Mouse (Mus musculus) brain, embryonic 14.5 days (tissue): ENCODE measurements around the gene Fam161a. TPM values are rescaled to one million over a fixed set of nuclear protein-coding genes. Genes with fewer than 3 reads are reported as not detected.

ENCODE experiments used
- DNase-seq: peaks from one replicate; pipeline ENCODE4 v3.0.0-alpha.2; 2011; ENCODE audit warnings: low read depth
- CTCF ChIP-seq: fragments of 200-500 bp; IDR thresholded peaks from 2 replicates; pipeline ENCODE4 v1.5.1; 2012; ENCODE audit warnings: inconsistent platforms, mild to moderate bottlenecking, moderate library complexity, borderline replicate concordance; ENCODE audit not compliant: insufficient read depth, insufficient read length; ENCODE audit errors: extremely low read depth
- POLR2A ChIP-seq: fragments of 200-500 bp; IDR thresholded peaks from 2 replicates; pipeline ENCODE4 v1.6.1; 2012; ENCODE audit warnings: mild to moderate bottlenecking, inconsistent platforms, borderline replicate concordance; ENCODE audit not compliant: poor library complexity, insufficient read depth, insufficient read length, severe bottlenecking; ENCODE audit errors: extremely low read depth
- polyA plus RNA-seq: library from polyadenylated mRNA; depleted of rRNA; stranded (reverse); fragments of >200 nt; gene quantifications from 2 replicates; pipeline ENCODE4 v1.2.3, GENCODE M21; 2012

Fam161a gene
- polyA plus RNA-seq, 1 experiment, result 4.3 TPM

DNA sequence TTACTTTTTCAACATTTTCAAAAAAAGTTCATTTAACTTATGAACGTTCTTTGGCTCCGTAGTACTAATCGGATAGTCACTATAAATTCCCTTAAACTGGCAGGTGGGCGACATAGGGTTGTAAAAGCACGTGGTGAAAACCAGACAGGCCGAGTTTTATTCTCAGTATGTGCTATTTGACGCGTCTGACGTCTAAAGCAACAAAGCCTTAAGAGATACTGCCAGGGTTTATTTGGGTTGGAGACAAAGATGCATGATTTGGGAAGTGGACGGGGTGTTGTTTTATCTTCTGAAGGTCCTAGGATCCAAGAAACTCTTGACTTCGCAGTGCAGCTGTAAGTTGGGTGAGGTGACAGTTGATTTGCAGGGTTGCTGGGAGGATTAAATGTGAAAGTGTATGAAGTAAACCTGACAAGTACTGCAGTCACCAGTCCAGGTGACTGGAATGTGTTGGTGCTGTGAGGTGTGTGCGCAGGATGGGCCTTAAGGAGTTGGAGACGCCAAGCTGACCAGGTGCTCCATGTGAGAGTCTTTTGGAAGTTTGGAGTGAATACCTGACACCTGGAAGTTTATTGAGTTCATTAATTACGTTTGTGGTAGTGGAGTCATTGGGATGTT lies 16.0 kb upstream of the Fam161a start:
- TF ChIP-seq POLR2A (no peak), CTCF (no peak)
- no peak for DNase-seq

DNA sequence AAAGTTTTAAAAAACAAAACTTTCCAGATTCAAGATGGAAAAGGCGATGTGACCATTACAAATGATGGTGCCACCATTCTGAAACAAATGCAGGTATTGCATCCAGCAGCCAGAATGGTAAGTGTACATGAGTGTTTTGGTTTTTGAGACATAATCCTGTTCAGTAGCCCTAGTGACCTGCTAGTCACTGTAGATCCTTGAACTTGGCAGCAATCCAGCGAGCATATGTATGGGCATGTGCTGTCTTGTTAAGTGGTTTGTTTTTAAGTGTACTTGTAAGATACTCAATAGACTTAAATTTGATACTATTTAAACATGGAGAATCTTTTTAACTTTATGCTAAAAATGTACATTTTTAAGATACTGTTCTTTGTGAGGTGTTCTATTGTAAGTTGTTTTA lies 13.1 kb upstream of the Fam161a start:
- DNase-seq, result peak; percentile 37
- TF ChIP-seq POLR2A (no peak), CTCF (no peak)

DNA sequence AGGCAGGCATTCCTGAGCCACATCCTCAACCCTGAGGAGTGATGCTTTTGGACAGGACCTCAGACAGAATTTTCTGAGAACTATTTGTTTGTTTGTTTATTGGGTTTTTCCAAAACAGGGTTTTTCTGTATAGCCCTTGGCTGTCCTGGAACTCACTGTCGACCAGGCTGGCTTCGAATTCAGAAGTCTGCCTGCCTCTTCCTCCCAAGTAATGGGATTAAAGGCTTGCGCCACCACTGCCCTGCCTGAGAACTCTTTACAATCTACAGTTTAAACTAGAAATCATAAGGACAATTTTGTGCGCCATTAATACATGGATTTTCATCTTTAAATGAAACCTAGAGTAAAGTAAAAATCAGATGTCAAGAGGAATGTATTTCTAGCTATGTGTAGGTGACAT lies 11.9 kb upstream of the Fam161a start:
- TF ChIP-seq CTCF (no peak), POLR2A (no peak)
- no peak for DNase-seq

DNA sequence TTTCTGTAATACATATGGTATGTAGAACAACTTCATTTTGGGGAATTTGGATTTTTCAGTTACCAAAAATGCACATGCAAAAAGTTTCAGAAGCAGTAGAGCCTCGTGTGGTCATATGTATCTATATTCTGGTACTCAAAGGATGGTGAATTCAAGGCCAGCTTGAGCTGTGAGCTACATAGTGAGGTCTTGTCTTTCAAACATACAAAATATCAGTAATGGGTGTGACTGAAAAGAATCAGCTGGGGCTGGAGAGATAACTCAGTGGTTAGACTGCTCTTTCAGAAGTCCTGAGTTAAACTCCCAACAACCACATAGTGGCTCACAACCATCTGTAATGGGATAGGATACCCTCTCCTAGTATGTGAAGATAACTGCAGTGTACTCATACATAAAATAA lies 9.0 kb upstream of the Fam161a start:
- TF ChIP-seq CTCF (no peak), POLR2A (no peak)
- DNase-seq, result no peak

DNA sequence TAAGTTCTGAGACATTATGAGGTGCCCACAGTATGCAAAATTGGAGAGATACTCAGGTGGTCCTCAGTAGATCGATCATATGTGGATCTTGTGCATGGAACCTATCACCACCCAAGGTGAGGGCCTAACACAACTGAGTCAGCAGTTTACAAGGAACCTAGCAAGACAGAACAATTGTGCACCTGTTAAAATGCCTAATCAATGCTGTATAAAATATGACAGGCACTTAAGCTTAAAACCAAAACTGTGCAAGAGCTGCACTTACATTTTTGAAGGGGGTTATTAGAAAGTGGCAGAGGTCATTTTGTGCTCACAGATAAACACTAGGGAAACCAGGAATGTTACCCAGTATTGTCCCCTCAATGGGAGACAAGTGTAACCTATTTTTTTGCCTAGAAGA lies 2.1 kb upstream of the Fam161a start:
- DNase-seq, result no peak
- TF ChIP-seq POLR2A (no peak), CTCF (no peak)

DNA sequence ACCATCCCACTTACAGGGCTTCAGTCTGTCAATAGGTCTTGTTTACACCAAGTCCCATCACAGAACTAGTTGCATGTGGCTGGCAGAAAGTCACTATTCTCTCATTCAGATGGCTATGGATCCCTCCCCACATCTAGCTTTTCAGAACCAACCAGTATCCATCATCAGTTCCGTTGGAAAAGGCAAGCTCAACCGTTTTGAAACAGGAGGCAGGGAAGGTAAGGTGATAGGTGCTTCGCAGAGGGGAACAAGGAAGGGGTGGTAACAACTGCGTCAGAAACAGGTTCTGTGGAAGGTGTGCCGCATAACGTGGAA lies 208 bp upstream of the Fam161a start:
- no peak for DNase-seq
- TF ChIP-seq CTCF, result no peak
- TF ChIP-seq POLR2A, result no peak

DNA sequence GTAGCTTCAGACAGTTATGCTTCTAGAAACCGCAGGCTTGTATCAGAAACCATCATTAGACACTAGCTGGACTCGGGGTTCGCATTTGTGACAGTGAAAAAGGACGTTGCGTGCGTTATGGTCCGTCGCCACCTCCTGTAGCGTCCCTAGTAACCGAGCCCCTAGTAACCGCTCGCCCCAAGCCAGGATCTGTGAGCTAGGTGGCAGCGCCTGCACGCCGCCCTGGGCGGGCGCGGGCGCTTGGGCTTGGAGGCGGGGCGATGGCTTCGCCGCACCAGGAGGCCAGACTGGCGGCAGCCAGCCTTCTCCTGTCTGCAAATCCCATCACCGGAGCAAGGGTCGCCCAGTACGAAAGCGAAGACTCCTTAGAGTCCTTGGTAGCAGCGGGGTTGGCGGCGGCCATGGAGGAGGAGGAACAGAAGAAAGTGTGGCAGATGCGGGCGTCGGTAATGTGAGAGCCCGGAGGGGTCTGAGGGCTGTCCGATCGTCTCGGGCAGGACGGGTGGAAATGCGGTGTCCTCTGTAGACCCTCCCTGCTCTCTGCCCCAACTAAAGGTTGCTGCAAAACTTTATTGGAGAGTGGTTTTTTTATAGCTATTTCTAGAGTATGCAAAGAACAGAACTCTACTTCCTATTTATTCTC lies 971 bp downstream of the Fam161a start:
- peak; percentile 96 for DNase-seq
- TF ChIP-seq CTCF, result no peak
- TF ChIP-seq POLR2A, result peak; percentile 53; the same call in 1 of the 2 replicates

DNA sequence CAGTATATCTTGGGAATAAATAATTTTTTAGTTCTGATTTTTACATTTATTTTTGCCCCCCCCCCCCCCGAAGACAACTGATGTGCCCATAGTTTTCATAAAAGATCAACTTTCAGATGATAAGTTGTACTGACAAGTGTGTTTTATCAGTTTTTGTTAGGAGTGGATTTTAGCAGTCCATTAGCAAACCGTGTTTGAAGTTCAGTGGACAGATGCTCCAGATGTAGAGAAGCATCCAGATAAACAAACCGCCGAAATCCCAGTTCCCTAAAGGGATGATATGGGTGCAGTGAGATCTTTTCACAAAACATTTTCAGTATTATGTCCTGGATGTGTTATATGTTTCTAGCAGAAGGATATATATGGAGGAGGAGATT lies 1.5 kb downstream of the Fam161a start:
- TF ChIP-seq POLR2A (no peak), CTCF (no peak)
- no peak for DNase-seq

DNA sequence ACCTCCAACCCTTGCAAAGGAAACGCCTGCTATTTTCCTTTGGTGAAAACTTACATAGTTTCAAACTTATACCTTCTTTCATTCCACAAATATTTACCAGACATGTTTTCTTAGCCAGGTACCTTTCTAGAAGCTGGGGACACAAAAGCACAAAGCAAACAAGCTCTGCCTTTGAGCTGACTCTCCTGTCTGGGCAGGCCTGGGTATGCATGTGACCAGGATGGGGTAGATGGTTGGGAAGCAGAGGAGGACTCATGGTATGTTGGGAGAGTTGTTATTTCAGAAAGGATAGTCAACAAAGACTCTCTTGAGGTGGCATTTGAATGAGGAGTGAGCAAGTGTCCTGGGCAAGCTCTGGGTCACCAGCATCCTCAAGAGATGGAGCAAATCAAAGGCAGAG lies 5.8 kb downstream of the Fam161a start:
- TF ChIP-seq POLR2A (no peak), CTCF (no peak)
- no peak for DNase-seq

DNA sequence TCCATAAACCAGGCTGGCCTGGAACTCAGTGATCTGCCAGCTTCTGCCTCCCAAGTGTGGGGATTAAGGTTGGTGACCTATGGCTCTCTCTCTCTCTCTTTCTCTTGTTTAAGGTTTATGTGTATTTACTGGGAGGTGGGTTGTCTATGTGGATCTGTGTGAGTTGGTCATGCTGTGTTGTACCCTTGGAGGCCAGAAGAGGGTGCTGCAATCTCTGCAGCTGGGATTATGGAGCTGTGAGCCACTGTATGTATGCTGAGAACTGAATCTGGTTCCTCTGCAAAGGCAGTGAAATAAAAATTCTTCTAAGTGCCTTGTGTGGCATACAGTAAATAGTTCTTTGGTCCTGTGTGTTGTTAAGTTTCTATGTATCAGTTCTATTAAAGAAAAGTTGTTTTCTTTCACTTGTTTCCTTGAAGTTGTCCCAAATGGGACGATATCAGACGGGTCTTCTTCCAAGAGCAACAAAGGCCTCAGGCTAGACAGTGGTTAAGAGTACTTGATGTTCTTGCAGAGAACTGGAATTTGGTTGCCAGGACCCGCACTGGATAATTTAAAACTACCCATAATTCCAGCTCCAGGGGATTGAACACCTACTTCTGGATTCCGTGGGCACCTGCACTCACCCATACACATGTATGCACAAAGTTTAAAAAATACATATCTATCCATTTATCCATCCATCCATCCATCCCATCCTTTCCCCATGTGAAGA lies 6.4 kb downstream of the Fam161a start:
- TF ChIP-seq POLR2A, result no peak
- TF ChIP-seq CTCF, result peak; percentile 38; the same call in 1 of the 2 replicates
- no peak for DNase-seq

DNA sequence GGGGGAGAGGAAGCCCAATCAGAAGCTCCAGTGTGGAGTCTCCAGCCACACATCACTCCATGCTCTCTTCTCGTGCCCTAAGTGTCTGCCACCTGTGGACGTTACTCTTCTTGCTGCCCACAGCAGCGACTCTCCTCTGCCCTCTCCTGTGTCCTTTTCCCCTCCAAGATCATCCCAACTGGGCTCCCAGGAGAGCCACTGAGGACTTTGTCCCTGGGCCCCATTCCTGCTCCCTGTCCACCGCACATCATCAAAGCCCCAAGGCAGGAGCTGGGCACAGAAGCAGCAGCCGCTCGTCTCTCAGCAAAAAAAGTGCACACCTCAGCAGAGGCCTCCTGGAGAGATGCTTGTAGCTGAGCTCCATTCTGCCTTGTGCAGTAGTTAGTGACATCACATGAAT lies 7.7 kb downstream of the Fam161a start:
- DNase-seq, result no peak
- TF ChIP-seq CTCF, result no peak
- TF ChIP-seq POLR2A, result no peak

DNA sequence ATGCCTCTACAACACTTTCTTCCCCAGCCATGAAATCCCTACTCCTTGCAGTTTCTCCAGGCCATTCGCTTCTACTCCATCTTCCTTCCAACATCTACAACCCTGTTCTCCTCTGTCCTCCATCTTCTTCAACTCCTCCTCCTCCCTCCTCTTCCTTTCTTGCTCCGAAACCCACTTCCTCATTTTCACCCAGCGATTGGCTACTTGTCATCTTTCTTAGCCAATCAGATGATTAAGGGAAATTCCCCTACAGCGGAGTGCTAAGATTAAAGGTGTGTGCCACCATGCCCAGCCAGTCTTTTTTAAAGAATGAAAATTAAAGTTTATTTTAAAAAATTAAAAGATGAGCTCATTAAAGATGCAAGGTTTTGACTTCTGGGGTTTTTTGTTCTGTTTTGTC lies 10.6 kb downstream of the Fam161a start:
- DNase-seq, result no peak
- TF ChIP-seq CTCF (no peak), POLR2A (no peak)
